Mouse (Mus musculus) mouse embryonic stem cell (cell line): ENCODE data around the gene Capn7.

ENCODE experiments used
- in situ Hi-C, 2 experiments: fragments of 300-500 bp; cut with MboI; formaldehyde crosslinking; loops; 1 replicate in 1 of 2; 3 replicates in 1 of 2; pipeline ENCODE4 v1.14.3; 2019 to 2020; ENCODE audit warnings: low sequenced_read_pairs in 2 of 2, low pct_unique_long_range_greater_than_20kb in 1 of 2, mixed read lengths in 1 of 2; ENCODE audit not compliant: unreplicated experiment in 1 of 2

Gene Capn7

GRCm38 (mm10) chr14:31336369-31337155 lies at the start of gene Capn7:
Gene Capn7 (plus strand): TSS chr14:31336638.
- in situ Hi-C loops: no loop called here

GRCm38 (mm10) chr14:31313192-31313591 lies 23.2 kb upstream of the Capn7 start:
- in situ Hi-C loops: no loop called here

GRCm38 (mm10) chr14:31316613-31317012 lies 19.8 kb upstream of the Capn7 start:
- in situ Hi-C loops: no loop called here

GRCm38 (mm10) chr14:31317754-31318153 lies 18.7 kb upstream of the Capn7 start:
- in situ Hi-C loops: no loop called here

- in situ Hi-C loops: no loop called here
These were observed 16.9 kb upstream of the Capn7 start for GRCm38 (mm10) chr14:31319546-31319945.

GRCm38 (mm10) chr14:31321181-31321580 lies 15.3 kb upstream of the Capn7 start:
- in situ Hi-C loops: no loop called here

GRCm38 (mm10) chr14:31322191-31322590 lies 14.2 kb upstream of the Capn7 start:
- in situ Hi-C loops: no loop called here

- in situ Hi-C loops: no loop called here
These were observed 13.2 kb upstream of the Capn7 start for GRCm38 (mm10) chr14:31323189-31323588.

GRCm38 (mm10) chr14:31323849-31324792 lies 12.3 kb upstream of the Capn7 start, which contains the start of gene Dnah1:
Gene Dnah1 (minus strand): TSS chr14:31323896.
- in situ Hi-C loops: no loop called here

- in situ Hi-C loops: no loop called here
These were observed 11.6 kb upstream of the Capn7 start for GRCm38 (mm10) chr14:31324851-31325250.

GRCm38 (mm10) chr14:31325551-31325950 lies 10.9 kb upstream of the Capn7 start:
- in situ Hi-C loops: no loop called here

GRCm38 (mm10) chr14:31326770-31327169 lies 9.7 kb upstream of the Capn7 start:
- in situ Hi-C loops: no loop called here

- in situ Hi-C loops: no loop called here
These were observed 9.2 kb upstream of the Capn7 start for GRCm38 (mm10) chr14:31327196-31327595.

- in situ Hi-C loops: no loop called here
These were observed 8.8 kb upstream of the Capn7 start for GRCm38 (mm10) chr14:31327681-31328080.

GRCm38 (mm10) chr14:31329741-31330140 lies 6.7 kb upstream of the Capn7 start:
- in situ Hi-C loops: no loop called here

GRCm38 (mm10) chr14:31330957-31331356 lies 5.5 kb upstream of the Capn7 start:
- in situ Hi-C loops: no loop called here

GRCm38 (mm10) chr14:31335765-31336164 lies 673 bp upstream of the Capn7 start:
- in situ Hi-C loops: no loop called here

GRCm38 (mm10) chr14:31337406-31337805 lies 968 bp downstream of the Capn7 start:
- in situ Hi-C loops: no loop called here

- in situ Hi-C loops: no loop called here
These were observed 1.5 kb downstream of the Capn7 start for GRCm38 (mm10) chr14:31337947-31338346.
